Mouse (Mus musculus) left cerebral cortex, adult 9 months (tissue): ENCODE measurements around the gene Gja5.
"Not testable (repeated sequence)": the region's sequence is repeated elsewhere in the genome, so short reads cannot be mapped to it uniquely, and the experiment has no call there.

ENCODE experiments used
- DNase-seq, 2 experiments: peaks; one replicate each; pipeline ENCODE4 v3.0.0; 2022; ENCODE audit warnings: low spot score in 2 of 2

Gene Gja5

GRCm38 (mm10) chr3:97100784-97101641 is 196.5 kb downstream of the Gja5 start:
- no peak for DNase-seq

- not testable (repeated sequence) for DNase-seq
These were observed 199.5 kb downstream of the Gja5 start for GRCm38 (mm10) chr3:97103946-97104345.

- DNase-seq = no peak
These were observed 200.4 kb downstream of the Gja5 start for GRCm38 (mm10) chr3:97104696-97105430.

- no peak for DNase-seq
These were observed 213.0 kb downstream of the Gja5 start for GRCm38 (mm10) chr3:97117511-97117910.

- DNase-seq = no peak
These were observed 213.8 kb downstream of the Gja5 start for GRCm38 (mm10) chr3:97118313-97118712.

GRCm38 (mm10) chr3:97124193-97124592 is 219.7 kb downstream of the Gja5 start:
- DNase-seq = no peak
